Mouse (Mus musculus) ES-Bruce4 (cell line): ENCODE measurements at regions not wholly inside any gene's neighbourhood (a gene's known extent, or its start where the extent isn't known, plus 50 kb on each side); places are given as distances from the start of the nearest gene placed in this dataset.

Source experiments
- CTCF ChIP-seq: IDR thresholded peaks from one replicate; pipeline ENCODE4 v1.8.1; 2011; ENCODE audit warnings: low read depth, low read length
- POLR2A ChIP-seq: IDR thresholded peaks from one replicate; pipeline ENCODE4 v1.8.1; 2011; ENCODE audit warnings: low read length; ENCODE audit not compliant: insufficient read depth

GRCm38 (mm10) chr13:75531566-75531965 lies 175.0 kb upstream of the Ell2 start:
- no peak for TF ChIP-seq POLR2A
- no peak for TF ChIP-seq CTCF
